9 mouse cellular contexts compared by ENCODE assay signal in genomic region chr2:99236968-99237367, GRCm38 (mm10).
A peak's percentile ranks its signal among the peaks of the same experiment; 100 is the strongest.
DNase-seq lines count a peak whose midpoint lies in the region; ATAC-seq and TF ChIP-seq lines count a peak whose summit lies in the region.
"Had no signal": no experiment of that assay in that cellular context is flagged by ENCODE, and none has a peak within 500 bp of the region (broad histone marks: within the 10 kb centered on the region; RNA-seq: fewer than 3 reads in every experiment).

No protein-coding gene starts in this region.

- TF ChIP-seq POLR2A in testis, adult 2 months (IDR thresholded peaks at IDR 0.05; ENCODE audit: control insufficient read depth, low read depth, low read length): no peak

- H3K27me3 ChIP-seq in midbrain, embryonic 10.5 days (ENCODE audit: low read depth, poor library complexity, severe bottlenecking): no peaks in the 10 kb centered on the region
- H3K27me3 ChIP-seq in midbrain, embryonic 13.5 days: no peaks in the 10 kb centered on the region
- no peaks in the 10 kb centered on the region for H3K27me3 ChIP-seq in hindbrain, embryonic 11.5 days (ENCODE audit: control insufficient read depth, insufficient read depth, low read length)
- no peaks in the 10 kb centered on the region for H3K27me3 ChIP-seq in testis, adult 2 months (ENCODE audit: control insufficient read depth, insufficient read depth, low read length)
- H3K27me3 ChIP-seq: heart, embryonic 15.5 days had no signal

- WGBS in midbrain, embryonic 10.5 days: 9% methylated on average over 7 of the region's 7 CpGs
- 4% methylated on average over 7 of the region's 7 CpGs for WGBS in midbrain, embryonic 13.5 days
- 9% methylated on average over 7 of the region's 7 CpGs for WGBS in hindbrain, embryonic 11.5 days

- DNase-seq in cerebellum, adult 18-20 months: peak; percentile 36 to 54
- no peak for DNase-seq in cerebellum, adult 11-12 months
- peak; percentile 40 for DNase-seq in midbrain, embryonic 10.5 days (ENCODE audit: low spot score)
- peak; percentile 4 for DNase-seq in c-Kit-positive CD71-negative TER-119-negative erythroid progenitor cells, embryonic 14.5 days (ENCODE audit: low read depth)
- DNase-seq in hindbrain, embryonic 11.5 days (ENCODE audit: low spot score): peak; percentile 75
- DNase-seq in left cerebral cortex, postnatal 25 days (ENCODE audit: low spot score in 2 of 2): peak; percentile 45 to 63

- no peaks in the 10 kb centered on the region for H3K4me1 ChIP-seq in midbrain, embryonic 10.5 days
- no peaks in the 10 kb centered on the region for H3K4me1 ChIP-seq in midbrain, embryonic 13.5 days (replicated peaks)
- no peaks in the 10 kb centered on the region for H3K4me1 ChIP-seq in hindbrain, embryonic 11.5 days (replicated peaks; ENCODE audit: control insufficient read depth, insufficient read depth, low read length)
- no peaks in the 10 kb centered on the region for H3K4me1 ChIP-seq in testis, adult 2 months (ENCODE audit: control insufficient read depth, insufficient read depth, low read length)
- H3K4me1 ChIP-seq: heart, embryonic 15.5 days had no signal

- H3K4me3 ChIP-seq in midbrain, embryonic 10.5 days: no peak overlapping the region
- H3K4me3 ChIP-seq in midbrain, embryonic 13.5 days (replicated peaks): no peak overlapping the region
- no peak overlapping the region for H3K4me3 ChIP-seq in hindbrain, embryonic 11.5 days (ENCODE audit: low read depth, low read length)
- no peak overlapping the region for H3K4me3 ChIP-seq in testis, adult 2 months (ENCODE audit: control insufficient read depth, low read depth, low read length)
- H3K4me3 ChIP-seq: heart, embryonic 15.5 days had no signal

- no peak for ATAC-seq in midbrain, embryonic 13.5 days
- no peak for ATAC-seq in hindbrain, embryonic 11.5 days (ENCODE audit: low FRiP score)

- H3K36me3 ChIP-seq in midbrain, embryonic 10.5 days: no peaks in the 10 kb centered on the region
- no peaks in the 10 kb centered on the region for H3K36me3 ChIP-seq in midbrain, embryonic 13.5 days
- H3K36me3 ChIP-seq in hindbrain, embryonic 11.5 days (ENCODE audit: control insufficient read depth, insufficient read depth, low read length): no peaks in the 10 kb centered on the region
- H3K36me3 ChIP-seq in testis, adult 2 months (ENCODE audit: control insufficient read depth, insufficient read depth, low read length): no peaks in the 10 kb centered on the region
- H3K36me3 ChIP-seq: heart, embryonic 15.5 days had no signal

- peak; percentile 45; the same call in 1 of the 2 replicates for TF ChIP-seq CTCF in testis, adult 2 months (IDR thresholded peaks at IDR 0.05; ENCODE audit: control insufficient read depth, insufficient read depth, insufficient replicate concordance, low read depth, low read length)

- no peaks in the 10 kb centered on the region for H3K9me3 ChIP-seq in midbrain, embryonic 10.5 days (replicated peaks)
- no peaks in the 10 kb centered on the region for H3K9me3 ChIP-seq in midbrain, embryonic 13.5 days
- H3K9me3 ChIP-seq in hindbrain, embryonic 11.5 days (ENCODE audit: control insufficient read depth, low read length): no peaks in the 10 kb centered on the region
- H3K9me3 ChIP-seq: heart, embryonic 15.5 days had no signal

- no peak overlapping the region for H3K9ac ChIP-seq in midbrain, embryonic 13.5 days (replicated peaks)
- no peak overlapping the region for H3K9ac ChIP-seq in hindbrain, embryonic 11.5 days (ENCODE audit: low read depth, low read length)
- H3K9ac ChIP-seq: heart, embryonic 15.5 days had no signal

- intact Hi-C loops in left cerebral cortex, postnatal 25 days (cut with DNase I): loop anchor here (5.0 kb wide), 1 partner anchor 1920 kb away; no protein-coding TSS in a partner anchor

- no peak overlapping the region for H3K27ac ChIP-seq in midbrain, embryonic 10.5 days (replicated peaks)
- no peak overlapping the region for H3K27ac ChIP-seq in midbrain, embryonic 13.5 days
- no peak overlapping the region for H3K27ac ChIP-seq in hindbrain, embryonic 11.5 days (ENCODE audit: low read depth, low read length)
- no peak overlapping the region for H3K27ac ChIP-seq in testis, adult 2 months (ENCODE audit: control insufficient read depth, insufficient read depth, low read depth, low read length)
- H3K27ac ChIP-seq: heart, embryonic 15.5 days had no signal

- no peak overlapping the region for H3K4me2 ChIP-seq in midbrain, embryonic 13.5 days (replicated peaks)
- H3K4me2 ChIP-seq in hindbrain, embryonic 11.5 days (replicated peaks; ENCODE audit: low read depth, low read length): no peak overlapping the region
- H3K4me2 ChIP-seq: heart, embryonic 15.5 days had no signal
